Mouse (Mus musculus): ENCODE measurements around the gene Psmd9. TPM values are rescaled to one million over a fixed set of nuclear protein-coding genes. Genes with fewer than 3 reads are reported as not detected.

Psmd9 gene
- polyA plus RNA-seq, 1 experiment from 2014 or later = 68.3 TPM

DNA sequence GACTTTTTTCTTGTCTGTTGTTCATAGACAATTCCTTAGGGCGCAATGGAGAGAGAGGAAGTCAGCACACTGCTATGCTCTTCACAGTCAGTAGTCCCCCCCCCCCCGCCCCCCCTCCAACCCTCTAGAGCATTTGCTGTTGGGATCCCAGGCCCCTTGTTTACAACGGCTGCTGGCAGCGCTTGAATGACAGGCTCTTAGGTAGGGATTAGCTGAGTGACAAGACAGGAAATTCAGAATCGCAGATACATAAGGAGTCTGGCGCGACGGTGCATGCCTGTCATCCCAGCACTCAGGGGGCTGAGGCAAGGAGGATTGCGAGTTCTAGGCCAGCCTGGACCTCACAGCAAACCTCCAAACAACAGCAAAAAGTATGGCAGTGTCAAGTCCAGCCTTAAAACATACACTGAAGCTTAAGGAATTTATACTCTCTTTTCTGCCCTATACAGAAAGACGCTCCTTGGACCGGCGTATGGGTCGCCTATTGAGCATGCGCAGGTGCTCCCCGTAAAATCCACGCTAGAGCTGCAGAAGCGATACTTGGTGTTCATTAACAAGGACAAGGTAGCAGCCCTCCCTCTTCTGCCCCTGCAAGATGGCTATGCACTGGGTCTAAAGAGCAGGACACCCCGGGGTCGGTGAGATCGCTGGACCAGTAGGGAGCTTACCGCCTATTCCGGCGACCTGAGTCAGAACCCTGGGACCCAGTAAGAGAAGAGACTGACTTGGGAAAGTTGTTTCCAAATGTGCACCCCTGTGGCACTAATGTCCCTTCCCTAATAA is 128.0 kb downstream of the Psmd9 start:
- Histone ChIP-seq H3K27ac (ENCODE audit: low read depth, low read length) (no peak overlapping the region), H3K4me3 (ENCODE audit: low read depth, low read length) (no peak overlapping the region), H3K36me3 (ENCODE audit: control insufficient read depth, insufficient read depth, low read length) (no peaks in the 10 kb centered on the region), H3K9ac (ENCODE audit: low read length) (no peak overlapping the region), H3K9me3 (ENCODE audit: control insufficient read depth, low read length) (no peaks in the 10 kb centered on the region), H3K4me2 (ENCODE audit: low read depth) (no peak overlapping the region), H3K27me3 (ENCODE audit: control insufficient read depth, insufficient read depth, low read length) (no peaks in the 10 kb centered on the region; the same call in 1 of the 2 replicates), H3K4me1 (ENCODE audit: control insufficient read depth, insufficient read depth, low read length) (peaks cover 4% of the 10 kb centered on the region; the same call in 1 of the 2 replicates)
- DNase-seq (ENCODE audit: low spot score) (no peak), ATAC-seq (ENCODE audit: insufficient read depth, low FRiP score, low TSS enrichment) (no peak)
- 69% methylated on average over 23 of the region's 23 CpGs for WGBS

GRCm38 (mm10) chr5:123297830-123298229 is 128.6 kb downstream of the Psmd9 start:
- 79% methylated on average over 7 of the region's 7 CpGs for WGBS
- peaks cover 7% of the 10 kb centered on the region; the same call in 1 of the 2 replicates for H3K4me1 ChIP-seq (ENCODE audit: control insufficient read depth, insufficient read depth, low read length)
- H3K27me3 ChIP-seq (ENCODE audit: control insufficient read depth, insufficient read depth, low read length) = no peaks in the 10 kb centered on the region; the same call in 1 of the 2 replicates
- no peak overlapping the region for H3K27ac ChIP-seq (ENCODE audit: low read depth, low read length)
- H3K9me3 ChIP-seq (ENCODE audit: control insufficient read depth, low read length) = no peaks in the 10 kb centered on the region
- no peaks in the 10 kb centered on the region for H3K36me3 ChIP-seq (ENCODE audit: control insufficient read depth, insufficient read depth, low read length)
- H3K4me2 ChIP-seq (ENCODE audit: low read depth) = no peak overlapping the region
- H3K4me3 ChIP-seq (ENCODE audit: low read depth, low read length) = no peak overlapping the region
- ATAC-seq (ENCODE audit: insufficient read depth, low FRiP score, low TSS enrichment) (no peak), DNase-seq (ENCODE audit: low spot score) (no peak)
- H3K9ac ChIP-seq (ENCODE audit: low read length) = no peak overlapping the region

DNA sequence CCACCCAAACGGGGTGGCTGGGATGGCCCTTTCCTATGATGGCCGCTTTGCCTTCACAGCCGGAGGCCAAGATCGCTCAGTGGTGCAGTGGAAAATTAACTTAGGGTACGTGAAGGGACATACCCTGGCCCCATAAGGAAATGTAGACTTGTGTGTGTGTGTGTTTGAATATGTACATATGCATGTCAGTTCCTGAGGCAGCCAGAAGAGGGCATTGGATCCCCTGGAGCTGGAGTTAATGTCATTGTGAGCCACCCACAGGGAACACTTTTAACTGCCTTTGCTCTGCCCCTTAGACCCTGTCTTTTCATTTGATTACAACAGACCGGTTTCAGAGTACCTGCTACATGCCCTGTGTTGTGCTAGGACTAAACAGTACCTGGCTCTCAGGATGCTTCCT is 129.3 kb downstream of the Psmd9 start:
- no peaks in the 10 kb centered on the region; the same call in 1 of the 2 replicates for H3K27me3 ChIP-seq (ENCODE audit: control insufficient read depth, insufficient read depth, low read length)
- no peak for ATAC-seq (ENCODE audit: insufficient read depth, low FRiP score, low TSS enrichment)
- no peak for DNase-seq (ENCODE audit: low spot score)
- H3K9ac ChIP-seq (ENCODE audit: low read length) = no peak overlapping the region
- H3K4me3 ChIP-seq (ENCODE audit: low read depth, low read length) = no peak overlapping the region
- no peaks in the 10 kb centered on the region for H3K36me3 ChIP-seq (ENCODE audit: control insufficient read depth, insufficient read depth, low read length)
- H3K9me3 ChIP-seq (ENCODE audit: control insufficient read depth, low read length) = no peaks in the 10 kb centered on the region
- H3K4me2 ChIP-seq (ENCODE audit: low read depth) = no peak overlapping the region
- H3K4me1 ChIP-seq (ENCODE audit: control insufficient read depth, insufficient read depth, low read length) = peaks cover 7% of the 10 kb centered on the region; the same call in 1 of the 2 replicates
- 91% methylated on average over 6 of the region's 6 CpGs for WGBS
- no peak overlapping the region for H3K27ac ChIP-seq (ENCODE audit: low read depth, low read length)

Other genes with a start within 250 kb of the Psmd9 start
- 70.3 and 74.1 TPM in 2 replicates for gene Kdm2b, start 179.6 kb upstream of the Psmd9 start, polyA plus RNA-seq (2014; fragmentation: Nextera tagmentation; extraction: Ambion mirVana)
- gene Orai1, start 154.3 kb upstream of the Psmd9 start, polyA plus RNA-seq (2014; fragmentation: Nextera tagmentation; extraction: Ambion mirVana) = 8.5 and 8.7 TPM in 2 replicates
- gene Morn3, start 122.4 kb upstream of the Psmd9 start, polyA plus RNA-seq (2014; fragmentation: Nextera tagmentation; extraction: Ambion mirVana) = not detected in 2 replicates
- 9.0 and 9.9 TPM in 2 replicates for gene Tmem120b, start 101.0 kb upstream of the Psmd9 start, polyA plus RNA-seq (2014; fragmentation: Nextera tagmentation; extraction: Ambion mirVana)
- 1.6 and 2.6 TPM in 2 replicates for gene Rhof, start 36.7 kb upstream of the Psmd9 start, polyA plus RNA-seq (2014; fragmentation: Nextera tagmentation; extraction: Ambion mirVana)
- 10.9 and 12.2 TPM in 2 replicates for gene Setd1b, start 27.2 kb upstream of the Psmd9 start, polyA plus RNA-seq (2014; fragmentation: Nextera tagmentation; extraction: Ambion mirVana)
- not detected in 2 replicates for gene Hpd, start 13.3 kb downstream of the Psmd9 start, polyA plus RNA-seq (2014; fragmentation: Nextera tagmentation; extraction: Ambion mirVana)
- 11.9 and 13.8 TPM in 2 replicates for gene Wdr66, start 82.7 kb downstream of the Psmd9 start, polyA plus RNA-seq (2014; fragmentation: Nextera tagmentation; extraction: Ambion mirVana)
- gene Bcl7a, start 174.4 kb downstream of the Psmd9 start, polyA plus RNA-seq (2014; fragmentation: Nextera tagmentation; extraction: Ambion mirVana) = 55.9 and 56.7 TPM in 2 replicates
- gene Mlxip, start 225.4 kb downstream of the Psmd9 start, polyA plus RNA-seq (2014; fragmentation: Nextera tagmentation; extraction: Ambion mirVana) = 22.6 TPM in 2 replicates